Mouse (Mus musculus): ENCODE data around the gene Cyp11a1. TPM values are rescaled to one million over a fixed set of nuclear protein-coding genes. Genes with fewer than 3 reads are reported as not detected.

Cyp11a1 gene
- polyA plus RNA-seq, 1 experiment = 0.04 TPM

- no peak overlapping the region for H3ac ChIP-seq (ENCODE audit: control insufficient read depth, insufficient read length, low read depth)
- H3K79me3 ChIP-seq (ENCODE audit: low read depth) = no peaks in the 10 kb centered on the region
- H3K4me3 ChIP-seq (ENCODE audit: insufficient read depth, poor library complexity, severe bottlenecking) = no peak overlapping the region
- H3K27me3 ChIP-seq (ENCODE audit: control insufficient read depth, insufficient read depth, insufficient read length) = peaks cover 3% of the 10 kb centered on the region
- H3K79me2 ChIP-seq (ENCODE audit: control insufficient read depth, insufficient read depth) = no peaks in the 10 kb centered on the region
- no peak for TF ChIP-seq MAX (IDR thresholded peaks at IDR 0.05)
- no peak for TF ChIP-seq MYOD1 (IDR thresholded peaks at IDR 0.05; ENCODE audit: control insufficient read depth, insufficient read length, low read depth)
- no peak for TF ChIP-seq CEBPB (IDR thresholded peaks at IDR 0.05; ENCODE audit: low read depth)
- no peak for TF ChIP-seq MYOG (IDR thresholded peaks at IDR 0.05; ENCODE audit: control insufficient read depth, extremely low read depth, insufficient read length)
- no peak for TF ChIP-seq CTCF (IDR thresholded peaks at IDR 0.05; ENCODE audit: control insufficient read depth, insufficient read depth, insufficient read length)
- TF ChIP-seq FOSL1 (IDR thresholded peaks at IDR 0.05; ENCODE audit: insufficient read depth, low read length, poor library complexity, severe bottlenecking) = no peak
- no peak for TF ChIP-seq USF1 (IDR thresholded peaks at IDR 0.05; ENCODE audit: low read depth)
- H3K36me3 ChIP-seq (ENCODE audit: control insufficient read depth, insufficient read depth) = no peaks in the 10 kb centered on the region
These were observed 6.5 kb upstream of the Cyp11a1 start for GRCm38 (mm10) chr9:57999676-58000075.

GRCm38 (mm10) chr9:58003272-58003671 is 2.9 kb upstream of the Cyp11a1 start:
- Histone ChIP-seq H3K27me3 (ENCODE audit: control insufficient read depth, insufficient read depth, insufficient read length) (peaks cover 3% of the 10 kb centered on the region), H3K4me3 (ENCODE audit: insufficient read depth, poor library complexity, severe bottlenecking) (no peak overlapping the region), H3K79me3 (ENCODE audit: low read depth) (no peaks in the 10 kb centered on the region), H3K36me3 (ENCODE audit: control insufficient read depth, insufficient read depth) (no peaks in the 10 kb centered on the region), H3ac (ENCODE audit: control insufficient read depth, insufficient read length, low read depth) (no peak overlapping the region), H3K79me2 (ENCODE audit: control insufficient read depth, insufficient read depth) (no peaks in the 10 kb centered on the region)
- TF ChIP-seq CEBPB (IDR thresholded peaks at IDR 0.05; ENCODE audit: low read depth) (no peak), MAX (IDR thresholded peaks at IDR 0.05) (no peak), MYOD1 (IDR thresholded peaks at IDR 0.05; ENCODE audit: control insufficient read depth, insufficient read length, low read depth) (no peak), FOSL1 (IDR thresholded peaks at IDR 0.05; ENCODE audit: insufficient read depth, low read length, poor library complexity, severe bottlenecking) (no peak), USF1 (IDR thresholded peaks at IDR 0.05; ENCODE audit: low read depth) (no peak), MYOG (IDR thresholded peaks at IDR 0.05; ENCODE audit: control insufficient read depth, extremely low read depth, insufficient read length) (no peak), CTCF (IDR thresholded peaks at IDR 0.05; ENCODE audit: control insufficient read depth, insufficient read depth, insufficient read length) (no peak)

- Histone ChIP-seq H3K36me3 (ENCODE audit: control insufficient read depth, insufficient read depth) (no peaks in the 10 kb centered on the region), H3K27me3 (ENCODE audit: control insufficient read depth, insufficient read depth, insufficient read length) (no peaks in the 10 kb centered on the region), H3ac (ENCODE audit: control insufficient read depth, insufficient read length, low read depth) (no peak overlapping the region), H3K4me3 (ENCODE audit: insufficient read depth, poor library complexity, severe bottlenecking) (no peak overlapping the region), H3K79me3 (ENCODE audit: low read depth) (no peaks in the 10 kb centered on the region), H3K79me2 (ENCODE audit: control insufficient read depth, insufficient read depth) (no peaks in the 10 kb centered on the region)
- TF ChIP-seq MAX (IDR thresholded peaks at IDR 0.05) = no peak
- no peak for TF ChIP-seq USF1 (IDR thresholded peaks at IDR 0.05; ENCODE audit: low read depth)
- no peak for TF ChIP-seq MYOG (IDR thresholded peaks at IDR 0.05; ENCODE audit: control insufficient read depth, extremely low read depth, insufficient read length)
- no peak for TF ChIP-seq CTCF (IDR thresholded peaks at IDR 0.05; ENCODE audit: control insufficient read depth, insufficient read depth, insufficient read length)
- TF ChIP-seq MYOD1 (IDR thresholded peaks at IDR 0.05; ENCODE audit: control insufficient read depth, insufficient read length, low read depth) = no peak
- no peak for TF ChIP-seq FOSL1 (IDR thresholded peaks at IDR 0.05; ENCODE audit: insufficient read depth, low read length, poor library complexity, severe bottlenecking)
- no peak for TF ChIP-seq CEBPB (IDR thresholded peaks at IDR 0.05; ENCODE audit: low read depth)
These were observed 2.3 kb downstream of the Cyp11a1 start for GRCm38 (mm10) chr9:58008336-58009014.

GRCm38 (mm10) chr9:58009015-58009362 is 2.8 kb downstream of the Cyp11a1 start:
- Histone ChIP-seq H3ac (ENCODE audit: control insufficient read depth, insufficient read length, low read depth) (no peak overlapping the region), H3K79me3 (ENCODE audit: low read depth) (no peaks in the 10 kb centered on the region), H3K79me2 (ENCODE audit: control insufficient read depth, insufficient read depth) (no peaks in the 10 kb centered on the region), H3K27me3 (ENCODE audit: control insufficient read depth, insufficient read depth, insufficient read length) (no peaks in the 10 kb centered on the region), H3K36me3 (ENCODE audit: control insufficient read depth, insufficient read depth) (no peaks in the 10 kb centered on the region), H3K4me3 (ENCODE audit: insufficient read depth, poor library complexity, severe bottlenecking) (no peak overlapping the region)
- TF ChIP-seq MYOG (IDR thresholded peaks at IDR 0.05; ENCODE audit: control insufficient read depth, extremely low read depth, insufficient read length) (no peak), MAX (IDR thresholded peaks at IDR 0.05) (no peak), MYOD1 (IDR thresholded peaks at IDR 0.05; ENCODE audit: control insufficient read depth, insufficient read length, low read depth) (peak; percentile 96), USF1 (IDR thresholded peaks at IDR 0.05; ENCODE audit: low read depth) (peak; percentile 94), FOSL1 (IDR thresholded peaks at IDR 0.05; ENCODE audit: insufficient read depth, low read length, poor library complexity, severe bottlenecking) (no peak), CTCF (IDR thresholded peaks at IDR 0.05; ENCODE audit: control insufficient read depth, insufficient read depth, insufficient read length) (no peak), CEBPB (IDR thresholded peaks at IDR 0.05; ENCODE audit: low read depth) (peak; percentile 44)

- Histone ChIP-seq H3K79me2 (ENCODE audit: control insufficient read depth, insufficient read depth) (no peaks in the 10 kb centered on the region), H3K36me3 (ENCODE audit: control insufficient read depth, insufficient read depth) (no peaks in the 10 kb centered on the region), H3ac (ENCODE audit: control insufficient read depth, insufficient read length, low read depth) (no peak overlapping the region), H3K79me3 (ENCODE audit: low read depth) (no peaks in the 10 kb centered on the region), H3K4me3 (ENCODE audit: insufficient read depth, poor library complexity, severe bottlenecking) (no peak overlapping the region), H3K27me3 (ENCODE audit: control insufficient read depth, insufficient read depth, insufficient read length) (no peaks in the 10 kb centered on the region)
- TF ChIP-seq FOSL1 (IDR thresholded peaks at IDR 0.05; ENCODE audit: insufficient read depth, low read length, poor library complexity, severe bottlenecking) = no peak
- TF ChIP-seq USF1 (IDR thresholded peaks at IDR 0.05; ENCODE audit: low read depth) = no peak
- TF ChIP-seq CEBPB (IDR thresholded peaks at IDR 0.05; ENCODE audit: low read depth) = no peak
- TF ChIP-seq MYOD1 (IDR thresholded peaks at IDR 0.05; ENCODE audit: control insufficient read depth, insufficient read length, low read depth) = no peak
- no peak for TF ChIP-seq MYOG (IDR thresholded peaks at IDR 0.05; ENCODE audit: control insufficient read depth, extremely low read depth, insufficient read length)
- no peak for TF ChIP-seq MAX (IDR thresholded peaks at IDR 0.05)
- no peak for TF ChIP-seq CTCF (IDR thresholded peaks at IDR 0.05; ENCODE audit: control insufficient read depth, insufficient read depth, insufficient read length)
These were observed 3.4 kb downstream of the Cyp11a1 start for GRCm38 (mm10) chr9:58009588-58009987.

Data from C2C12 (cell line).